Comparison of ENCODE assay signal across 17 mouse cellular contexts in the genomic region with DNA sequence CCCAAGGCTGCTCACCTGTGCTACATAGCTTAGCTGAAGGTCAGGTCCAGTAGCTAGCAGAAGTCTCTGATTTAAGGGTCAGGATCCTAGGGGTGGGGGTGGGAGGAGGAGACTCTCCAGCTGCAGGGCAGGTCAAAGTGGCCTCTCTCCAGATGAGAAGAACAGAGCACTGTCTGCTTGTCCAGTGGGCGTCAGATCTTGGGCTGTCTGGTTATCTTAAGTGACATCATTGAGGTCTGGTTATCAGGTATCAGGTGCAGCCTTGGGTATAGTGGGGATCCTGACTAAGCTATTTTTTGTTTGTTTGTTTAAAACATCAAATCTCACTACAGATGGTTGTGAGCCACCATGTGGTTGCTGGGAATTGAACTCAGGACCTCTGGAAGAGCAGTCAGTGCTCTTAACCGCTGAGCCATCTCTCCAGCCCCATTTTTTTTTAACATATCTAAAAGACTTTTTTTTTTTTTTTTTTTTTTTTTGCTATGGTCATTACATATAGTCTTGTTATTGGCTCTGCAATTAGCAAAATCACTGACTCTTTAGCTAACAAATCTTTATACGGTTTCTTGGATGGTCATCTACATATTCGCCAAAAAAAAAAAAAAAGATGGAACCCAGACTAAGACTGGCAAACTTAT.
"Had no signal": no experiment of that assay in that cellular context is flagged by ENCODE, and none has a peak within 500 bp of the region (broad histone marks: within the 10 kb centered on the region; RNA-seq: fewer than 3 reads in every experiment).

No protein-coding gene starts in this region.

- H3K9me3 ChIP-seq: limb, embryonic 12.5 days; limb, embryonic 15.5 days; liver, embryonic 13.5 days; lung, embryonic 15.5 days; midbrain, embryonic 12.5 days; neural tube, embryonic 13.5 days; stomach, embryonic 15.5 days had no signal

- H3K4me3 ChIP-seq: midbrain, embryonic 12.5 days; myocyte had no signal

- H3K9ac ChIP-seq: limb, embryonic 12.5 days; limb, embryonic 15.5 days; liver, embryonic 13.5 days; midbrain, embryonic 12.5 days; stomach, embryonic 15.5 days had no signal

- DNase-seq: kidney, adult 9 months; left cerebral cortex, postnatal 4 days; liver, embryonic 13.5 days; lung, adult 18-20 months; lung, postnatal 10 days; lung, postnatal 36 days; right cerebral cortex, postnatal 25 days; spleen, adult 18-20 months; thymus, postnatal 25 days had no signal

- H3K27ac ChIP-seq: liver, embryonic 13.5 days; midbrain, embryonic 12.5 days; neural tube, embryonic 13.5 days had no signal

- ATAC-seq: midbrain, embryonic 16.5 days had no signal

- H3K36me3 ChIP-seq: limb, embryonic 12.5 days; limb, embryonic 15.5 days; liver, embryonic 13.5 days; lung, embryonic 15.5 days; midbrain, embryonic 12.5 days; neural tube, embryonic 13.5 days; stomach, embryonic 15.5 days had no signal

- H3K27me3 ChIP-seq: limb, embryonic 12.5 days; limb, embryonic 15.5 days; lung, embryonic 15.5 days; stomach, embryonic 15.5 days had no signal
